Mouse (Mus musculus) forebrain, embryonic 16.5 days (tissue): ENCODE measurements around the gene Knl1. TPM values are rescaled to one million over a fixed set of nuclear protein-coding genes. Genes with fewer than 3 reads are reported as not detected.

ENCODE experiments used
- ATAC-seq: fragments of 200-750 bp; cut with Nextera tagmentation; 2 replicates; pipeline ENCODE4 v1.8.0; 2017; ENCODE audit warnings: mild to moderate bottlenecking, moderate library complexity
- H3K27ac ChIP-seq: fragments of 300-500 bp; sonication (generic); 2 replicates; pipeline ENCODE4 v1.5.1; 2014; ENCODE audit warnings: low read length, control low read depth
- H3K27me3 ChIP-seq: fragments of 300-500 bp; sonication (generic); replicated peaks from 2 replicates; pipeline ENCODE4 v1.6.1; 2014; ENCODE audit warnings: low read length; ENCODE audit not compliant: control insufficient read depth, insufficient read depth
- H3K36me3 ChIP-seq: fragments of 300-500 bp; sonication (generic); 2 replicates; pipeline ENCODE4 v1.6.1; 2014; ENCODE audit not compliant: control insufficient read depth, insufficient read depth
- H3K4me1 ChIP-seq: fragments of 300-500 bp; sonication (generic); replicated peaks from 2 replicates; pipeline ENCODE4 v1.6.1; 2014; ENCODE audit warnings: low read length; ENCODE audit not compliant: control insufficient read depth, insufficient read depth
- H3K4me2 ChIP-seq: fragments of 300-500 bp; sonication (generic); 2 replicates; pipeline ENCODE4 v1.6.1; 2014; ENCODE audit warnings: mild to moderate bottlenecking, low read length, control low read depth
- H3K4me3 ChIP-seq: fragments of 300-500 bp; sonication (generic); replicated peaks from 2 replicates; pipeline ENCODE4 v1.5.1; 2014; ENCODE audit warnings: mild to moderate bottlenecking, low read length, control low read depth
- H3K9ac ChIP-seq: fragments of 300-500 bp; sonication (generic); replicated peaks from 2 replicates; pipeline ENCODE4 v1.6.1; 2014; ENCODE audit warnings: low read depth, low read length, control low read depth
- H3K9me3 ChIP-seq: fragments of 300-500 bp; sonication (generic); 2 replicates; pipeline ENCODE4 v1.6.1; 2016; ENCODE audit warnings: low read length; ENCODE audit not compliant: control insufficient read depth
- WGBS: fragments of 180-500 bp; shearing (Covaris S2); extraction: QIAGEN DNeasy Blood & Tissue Kit; methylation state at CpG from one replicate; pipeline ENCODE4 v1.1.7; 2014; 5-methylcytosine and 5-hydroxymethylcytosine counted together
- polyA plus RNA-seq: library from polyadenylated mRNA; unstranded; fragments of >200 nt; fragmentation: Nextera tagmentation; extraction: Ambion mirVana; gene quantifications from 2 replicates; pipeline ENCODE4 v1.2.1, GENCODE M21; 2015

The Knl1 gene
- polyA plus RNA-seq, 1 experiment from 2014 or later: 23.9 TPM

GRCm38 (mm10) chr2:119086156-119086555, 39.2 kb downstream of the Knl1 start:
- H3K4me1 ChIP-seq: no peaks in the 10 kb centered on the region
- H3K9ac ChIP-seq: no peak overlapping the region
- H3K36me3 ChIP-seq: peaks cover 2% of the 10 kb centered on the region; the same call in 1 of the 2 replicates
- ATAC-seq: no peak
- no peaks in the 10 kb centered on the region for H3K27me3 ChIP-seq
- H3K9me3 ChIP-seq: no peaks in the 10 kb centered on the region
- no peak overlapping the region for H3K27ac ChIP-seq
- no peak overlapping the region for H3K4me3 ChIP-seq
- 85% methylated on average over 2 of the region's 2 CpGs for WGBS
- H3K4me2 ChIP-seq: no peak overlapping the region

- no peaks in the 10 kb centered on the region for H3K9me3 ChIP-seq
- ATAC-seq: no peak
Measured at GRCm38 (mm10) chr2:119101552-119101951, 54.6 kb downstream of the Knl1 start.

GRCm38 (mm10) chr2:119106583-119106982, 59.7 kb downstream of the Knl1 start:
- Histone ChIP-seq H3K27ac (no peak overlapping the region), H3K27me3 (no peaks in the 10 kb centered on the region), H3K9me3 (no peaks in the 10 kb centered on the region), H3K36me3 (no peaks in the 10 kb centered on the region), H3K4me2 (no peak overlapping the region), H3K9ac (no peak overlapping the region), H3K4me3 (no peak overlapping the region), H3K4me1 (0 out of 2 replicates have a peak, but pooled peaks cover under 1% of the 10 kb centered on the region)
- 90% methylated on average over 5 of the region's 5 CpGs for WGBS
- ATAC-seq: no peak

More at GRCm38 (mm10) chr2:119101552-119101951, 54.6 kb downstream of the Knl1 start:
- no peak overlapping the region for H3K4me2 ChIP-seq
- no peak overlapping the region for H3K4me3 ChIP-seq
- H3K9ac ChIP-seq: no peak overlapping the region
- no peaks in the 10 kb centered on the region for H3K27me3 ChIP-seq
- H3K36me3 ChIP-seq: no peaks in the 10 kb centered on the region
- H3K4me1 ChIP-seq: no peaks in the 10 kb centered on the region
- H3K27ac ChIP-seq: no peak overlapping the region

- WGBS: 63% methylated on average over 4 of the region's 4 CpGs
- Histone ChIP-seq H3K9ac (no peak overlapping the region), H3K27ac (no peak overlapping the region), H3K9me3 (no peaks in the 10 kb centered on the region), H3K36me3 (no peaks in the 10 kb centered on the region), H3K4me3 (no peak overlapping the region), H3K4me2 (no peak overlapping the region), H3K27me3 (no peaks in the 10 kb centered on the region), H3K4me1 (peaks cover 8% of the 10 kb centered on the region)
- no peak for ATAC-seq
Measured at GRCm38 (mm10) chr2:119108554-119108953, 61.6 kb downstream of the Knl1 start.

GRCm38 (mm10) chr2:119111060-119111459, 64.1 kb downstream of the Knl1 start:
- no peak overlapping the region for H3K4me3 ChIP-seq
- H3K27ac ChIP-seq: no peak overlapping the region
- no peaks in the 10 kb centered on the region for H3K36me3 ChIP-seq
- WGBS: 90% methylated on average over 3 of the region's 3 CpGs
- H3K27me3 ChIP-seq: no peaks in the 10 kb centered on the region
- no peak overlapping the region for H3K9ac ChIP-seq
- no peak overlapping the region for H3K4me2 ChIP-seq
- no peaks in the 10 kb centered on the region for H3K9me3 ChIP-seq
- H3K4me1 ChIP-seq: peaks cover 8% of the 10 kb centered on the region
- no peak for ATAC-seq

- Histone ChIP-seq H3K27ac (peak within 1 kb of the TSS; percentile 84), H3K4me3 (peak within 1 kb of the TSS; percentile 78), H3K27me3 (no peaks in the 10 kb centered on the region), H3K9ac (peak within 1 kb of the TSS; percentile 65), H3K9me3 (no peaks in the 10 kb centered on the region), H3K4me1 (peaks cover 8% of the 10 kb centered on the region), H3K36me3 (no peaks in the 10 kb centered on the region), H3K4me2 (peak within 1 kb of the TSS; percentile 95)
- peak; percentile 94 for ATAC-seq
- 0% methylated on average over 51 of the region's 51 CpGs for WGBS
Measured at GRCm38 (mm10) chr2:119112438-119113112, 65.7 kb downstream of the Knl1 start, which contains the start of gene Rad51. Gene Rad51, plus strand, starts transcription at chr2:119112793.

GRCm38 (mm10) chr2:119113121-119113925, 66.4 kb downstream of the Knl1 start:
- 13% methylated on average over 20 of the region's 20 CpGs for WGBS
- H3K9me3 ChIP-seq: no peaks in the 10 kb centered on the region
- H3K27me3 ChIP-seq: no peaks in the 10 kb centered on the region

GRCm38 (mm10) chr2:119136346-119136898, 89.5 kb downstream of the Knl1 start:
- Histone ChIP-seq H3K27me3 (no peaks in the 10 kb centered on the region), H3K4me3 (no peak overlapping the region), H3K4me2 (no peak overlapping the region), H3K9me3 (no peaks in the 10 kb centered on the region), H3K36me3 (peaks cover 35% of the 10 kb centered on the region), H3K27ac (no peak overlapping the region), H3K9ac (no peak overlapping the region), H3K4me1 (no peaks in the 10 kb centered on the region)
- ATAC-seq: no peak
- WGBS: 94% methylated on average over 5 of the region's 5 CpGs

More at GRCm38 (mm10) chr2:119113121-119113925, 66.4 kb downstream of the Knl1 start:
- no peak overlapping the region for H3K27ac ChIP-seq
- peak overlapping the region; percentile 65 for H3K9ac ChIP-seq
- H3K4me1 ChIP-seq: peaks cover 8% of the 10 kb centered on the region
- H3K36me3 ChIP-seq: no peaks in the 10 kb centered on the region
- H3K4me3 ChIP-seq: peak overlapping the region; percentile 78
- ATAC-seq: no peak
- peak overlapping the region; percentile 95 for H3K4me2 ChIP-seq

GRCm38 (mm10) chr2:119145199-119145598, 98.3 kb downstream of the Knl1 start:
- ATAC-seq: no peak
- H3K27ac ChIP-seq: no peak overlapping the region
- H3K9me3 ChIP-seq: no peaks in the 10 kb centered on the region; the same call in 1 of the 2 replicates
- no peak overlapping the region for H3K4me3 ChIP-seq
- 92% methylated on average over 2 of the region's 2 CpGs for WGBS
- H3K4me2 ChIP-seq: no peak overlapping the region
- no peaks in the 10 kb centered on the region for H3K4me1 ChIP-seq
- H3K36me3 ChIP-seq: peaks cover 56% of the 10 kb centered on the region
- no peaks in the 10 kb centered on the region for H3K27me3 ChIP-seq
- H3K9ac ChIP-seq: no peak overlapping the region
